Mouse (Mus musculus): ENCODE data around the gene Rnaseh2a. TPM values are rescaled to one million over a fixed set of nuclear protein-coding genes. Genes with fewer than 3 reads are reported as not detected.

Gene Rnaseh2a
- polyA plus RNA-seq, 1 experiment from 2014 or later = 91.6 TPM

- H3K9ac ChIP-seq (ENCODE audit: low read depth, low read length) = peak overlapping the region; percentile 37
- peak overlapping the region; percentile 98 for H3K4me2 ChIP-seq (ENCODE audit: low read depth, low read length)
- 65% methylated on average over 4 of the region's 4 CpGs for WGBS (ENCODE audit: insufficient replicate concordance)
- peaks cover 44% of the 10 kb centered on the region for H3K36me3 ChIP-seq (ENCODE audit: control insufficient read depth, insufficient read depth)
- peak overlapping the region; percentile 97 for H3K27ac ChIP-seq (ENCODE audit: low read length)
- H3K4me3 ChIP-seq (ENCODE audit: low read depth, low read length) = peak overlapping the region; percentile 75
- H3K27me3 ChIP-seq (ENCODE audit: control insufficient read depth, insufficient read depth, low read depth, low read length) = peaks cover 7% of the 10 kb centered on the region
- no peak for ATAC-seq (ENCODE audit: low read depth)
- no peaks in the 10 kb centered on the region for H3K9me3 ChIP-seq (replicated peaks; ENCODE audit: control insufficient read depth, low read length)
- peaks cover 75% of the 10 kb centered on the region for H3K4me1 ChIP-seq (ENCODE audit: control insufficient read depth, low read depth, low read length)
These were observed 4.4 kb upstream of the Rnaseh2a start for GRCm38 (mm10) chr8:84973803-84974542.

- H3K9ac ChIP-seq (ENCODE audit: low read depth, low read length) = peak overlapping the region; percentile 80
- no peaks in the 10 kb centered on the region for H3K9me3 ChIP-seq (replicated peaks; ENCODE audit: control insufficient read depth, low read length)
- peak overlapping the region; percentile 98 for H3K4me2 ChIP-seq (ENCODE audit: low read depth, low read length)
- WGBS (ENCODE audit: insufficient replicate concordance) = 87% methylated on average over 1 of the region's 1 CpGs
- no peaks in the 10 kb centered on the region; the same call in 1 of the 2 replicates for H3K27me3 ChIP-seq (ENCODE audit: control insufficient read depth, insufficient read depth, low read depth, low read length)
- H3K36me3 ChIP-seq (ENCODE audit: control insufficient read depth, insufficient read depth) = peaks cover 44% of the 10 kb centered on the region
- peaks cover 72% of the 10 kb centered on the region for H3K4me1 ChIP-seq (ENCODE audit: control insufficient read depth, low read depth, low read length)
- ATAC-seq (ENCODE audit: low read depth) = no peak
- H3K27ac ChIP-seq (ENCODE audit: low read length) = peak overlapping the region; percentile 97
- H3K4me3 ChIP-seq (ENCODE audit: low read depth, low read length) = peak overlapping the region; percentile 75
These were observed 3.5 kb upstream of the Rnaseh2a start for GRCm38 (mm10) chr8:84973079-84973478.

GRCm38 (mm10) chr8:84970913-84971312 is 1.3 kb upstream of the Rnaseh2a start:
- peak overlapping the region; percentile 84 for H3K9ac ChIP-seq (ENCODE audit: low read depth, low read length)
- peak; percentile 84 for ATAC-seq (ENCODE audit: low read depth)
- peaks cover 73% of the 10 kb centered on the region for H3K4me1 ChIP-seq (ENCODE audit: control insufficient read depth, low read depth, low read length)
- WGBS (ENCODE audit: insufficient replicate concordance) = 19% methylated on average over 5 of the region's 5 CpGs
- H3K36me3 ChIP-seq (ENCODE audit: control insufficient read depth, insufficient read depth) = peaks cover 44% of the 10 kb centered on the region
- H3K4me2 ChIP-seq (ENCODE audit: low read depth, low read length) = peak overlapping the region; percentile 98
- peak overlapping the region; percentile 97 for H3K27ac ChIP-seq (ENCODE audit: low read length)
- peak overlapping the region; percentile 75 for H3K4me3 ChIP-seq (ENCODE audit: low read depth, low read length)
- no peaks in the 10 kb centered on the region for H3K9me3 ChIP-seq (replicated peaks; ENCODE audit: control insufficient read depth, low read length)
- H3K27me3 ChIP-seq (ENCODE audit: control insufficient read depth, insufficient read depth, low read depth, low read length) = no peaks in the 10 kb centered on the region

GRCm38 (mm10) chr8:84970135-84970790 is 696 bp upstream of the Rnaseh2a start:
- H3K9me3 ChIP-seq (replicated peaks; ENCODE audit: control insufficient read depth, low read length) = no peaks in the 10 kb centered on the region
- no peaks in the 10 kb centered on the region for H3K27me3 ChIP-seq (ENCODE audit: control insufficient read depth, insufficient read depth, low read depth, low read length)
- H3K4me3 ChIP-seq (ENCODE audit: low read depth, low read length) = peak overlapping the region; percentile 75
- ATAC-seq (ENCODE audit: low read depth) = no peak
- peaks cover 66% of the 10 kb centered on the region for H3K4me1 ChIP-seq (ENCODE audit: control insufficient read depth, low read depth, low read length)
- H3K9ac ChIP-seq (ENCODE audit: low read depth, low read length) = peak overlapping the region; percentile 84
- H3K36me3 ChIP-seq (ENCODE audit: control insufficient read depth, insufficient read depth) = peaks cover 44% of the 10 kb centered on the region
- peak overlapping the region; percentile 88 for H3K4me2 ChIP-seq (ENCODE audit: low read depth, low read length)
- H3K27ac ChIP-seq (ENCODE audit: low read length) = peak overlapping the region; percentile 97
- WGBS (ENCODE audit: insufficient replicate concordance) = 4% methylated on average over 21 of the region's 21 CpGs

GRCm38 (mm10) chr8:84968650-84969049 is 917 bp downstream of the Rnaseh2a start:
- H3K9ac ChIP-seq (ENCODE audit: low read depth, low read length) = peak overlapping the region; percentile 84
- H3K4me3 ChIP-seq (ENCODE audit: low read depth, low read length) = peak overlapping the region; percentile 75
- H3K9me3 ChIP-seq (replicated peaks; ENCODE audit: control insufficient read depth, low read length) = no peaks in the 10 kb centered on the region
- H3K36me3 ChIP-seq (ENCODE audit: control insufficient read depth, insufficient read depth) = peaks cover 33% of the 10 kb centered on the region
- peak overlapping the region; percentile 97 for H3K27ac ChIP-seq (ENCODE audit: low read length)
- H3K27me3 ChIP-seq (ENCODE audit: control insufficient read depth, insufficient read depth, low read depth, low read length) = no peaks in the 10 kb centered on the region
- ATAC-seq (ENCODE audit: low read depth) = no peak
- H3K4me2 ChIP-seq (ENCODE audit: low read depth, low read length) = peak overlapping the region; percentile 88
- 6% methylated on average over 2 of the region's 2 CpGs for WGBS (ENCODE audit: insufficient replicate concordance)
- peaks cover 56% of the 10 kb centered on the region for H3K4me1 ChIP-seq (ENCODE audit: control insufficient read depth, low read depth, low read length)

GRCm38 (mm10) chr8:84967532-84968304 is 1.8 kb downstream of the Rnaseh2a start:
- ATAC-seq (ENCODE audit: low read depth) = no peak
- H3K27me3 ChIP-seq (ENCODE audit: control insufficient read depth, insufficient read depth, low read depth, low read length) = no peaks in the 10 kb centered on the region
- no peak overlapping the region for H3K4me3 ChIP-seq (ENCODE audit: low read depth, low read length)
- H3K9me3 ChIP-seq (replicated peaks; ENCODE audit: control insufficient read depth, low read length) = no peaks in the 10 kb centered on the region
- 82% methylated on average over 13 of the region's 13 CpGs for WGBS (ENCODE audit: insufficient replicate concordance)
- H3K4me1 ChIP-seq (ENCODE audit: control insufficient read depth, low read depth, low read length) = peaks cover 47% of the 10 kb centered on the region
- H3K36me3 ChIP-seq (ENCODE audit: control insufficient read depth, insufficient read depth) = peaks cover 27% of the 10 kb centered on the region
- peak overlapping the region; percentile 88 for H3K4me2 ChIP-seq (ENCODE audit: low read depth, low read length)
- peak overlapping the region; percentile 97 for H3K27ac ChIP-seq (ENCODE audit: low read length)
- H3K9ac ChIP-seq (ENCODE audit: low read depth, low read length) = no peak overlapping the region; the same call in 1 of the 2 replicates

GRCm38 (mm10) chr8:84966603-84967002 is 3.0 kb downstream of the Rnaseh2a start:
- ATAC-seq (ENCODE audit: low read depth) = no peak

GRCm38 (mm10) chr8:84965731-84966291 is 3.8 kb downstream of the Rnaseh2a start:
- Histone ChIP-seq H3K9ac (ENCODE audit: low read depth, low read length) (peak overlapping the region; percentile 78), H3K36me3 (ENCODE audit: control insufficient read depth, insufficient read depth) (peaks cover 14% of the 10 kb centered on the region), H3K4me2 (ENCODE audit: low read depth, low read length) (peak overlapping the region; percentile 84), H3K9me3 (replicated peaks; ENCODE audit: control insufficient read depth, low read length) (no peaks in the 10 kb centered on the region), H3K27me3 (ENCODE audit: control insufficient read depth, insufficient read depth, low read depth, low read length) (no peaks in the 10 kb centered on the region), H3K27ac (ENCODE audit: low read length) (peak overlapping the region; percentile 97), H3K4me3 (ENCODE audit: low read depth, low read length) (peak overlapping the region; percentile 79), H3K4me1 (ENCODE audit: control insufficient read depth, low read depth, low read length) (peaks cover 36% of the 10 kb centered on the region)
- WGBS (ENCODE audit: insufficient replicate concordance) = under 1% methylated on average over 41 of the region's 41 CpGs
- ATAC-seq (ENCODE audit: low read depth) = peak; percentile 81

More at GRCm38 (mm10) chr8:84966603-84967002, 3.0 kb downstream of the Rnaseh2a start:
- Histone ChIP-seq H3K27ac (ENCODE audit: low read length) (peak overlapping the region; percentile 97), H3K4me2 (ENCODE audit: low read depth, low read length) (peak overlapping the region; percentile 46), H3K9me3 (replicated peaks; ENCODE audit: control insufficient read depth, low read length) (no peaks in the 10 kb centered on the region), H3K4me3 (ENCODE audit: low read depth, low read length) (peak overlapping the region; percentile 79), H3K9ac (ENCODE audit: low read depth, low read length) (peak overlapping the region; percentile 41), H3K36me3 (ENCODE audit: control insufficient read depth, insufficient read depth) (peaks cover 16% of the 10 kb centered on the region), H3K27me3 (ENCODE audit: control insufficient read depth, insufficient read depth, low read depth, low read length) (no peaks in the 10 kb centered on the region), H3K4me1 (ENCODE audit: control insufficient read depth, low read depth, low read length) (peaks cover 37% of the 10 kb centered on the region)
- 14% methylated on average over 3 of the region's 3 CpGs for WGBS (ENCODE audit: insufficient replicate concordance)

Data from liver, embryonic 16.5 days (tissue).